Mouse (Mus musculus) liver, embryonic 18 days (tissue): Measurements from ENCODE around the gene Ifi205. TPM values are rescaled to one million over a fixed set of nuclear protein-coding genes. Genes with fewer than 3 reads are reported as not detected.

Experiments used
- polyA plus RNA-seq: library from polyadenylated mRNA; depleted of rRNA; stranded (reverse); fragments of >200 nt; gene quantifications from 2 replicates; pipeline ENCODE4 v1.2.3, GENCODE M21; 2012; rRNA removed

Gene Ifi205
- 1.5 and 2.3 TPM in 2 replicates for polyA plus RNA-seq

GRCm38 (mm10) chr1:174031698-174032097 is at the start of gene Ifi205:
TSS of gene Ifi205 (minus strand) at chr1:174031810.

GRCm38 (mm10) chr1:174066305-174066704 is 34.7 kb upstream of the Ifi205 start, which contains the start of gene Olfr430:
TSS of gene Olfr430 (plus strand) at chr1:174066605.

GRCm38 (mm10) chr1:174048893-174049292 is 17.3 kb upstream of the Ifi205 start, which contains the start of gene Olfr432:
TSS of gene Olfr432 (plus strand) at chr1:174049205.

GRCm38 (mm10) chr1:174040523-174041177 is 9.0 kb upstream of the Ifi205 start, which contains the start of gene Olfr433:
TSS of gene Olfr433 (plus strand) at chr1:174040705.

GRCm38 (mm10) chr1:173982694-173983305 is 48.8 kb downstream of the Ifi205 start, which contains the start of gene Ifi202b:
TSS of gene Ifi202b (minus strand) at chr1:173982744.

Other genes with a start within 250 kb of the Ifi205 start
- 6.9 and 7.9 TPM in 2 replicates for gene Ifi211, start 118.8 kb downstream of the Ifi205 start, polyA plus RNA-seq
- gene Mndal, start 89.3 kb downstream of the Ifi205 start, polyA plus RNA-seq = 11.5 and 13.0 TPM in 2 replicates
- gene Ifi203, start 89.1 kb downstream of the Ifi205 start, polyA plus RNA-seq = 6.8 and 8.2 TPM in 2 replicates
- gene Ifi202b, start 49.1 kb downstream of the Ifi205 start, polyA plus RNA-seq = not detected in 2 replicates
- 0.18 and 0.19 TPM in 2 replicates for gene Olfr433, start 8.9 kb upstream of the Ifi205 start, polyA plus RNA-seq
- gene Olfr432, start 17.4 kb upstream of the Ifi205 start, polyA plus RNA-seq = 0.01 TPM in 2 replicates
- gene Olfr430, start 34.8 kb upstream of the Ifi205 start, polyA plus RNA-seq = not detected in 2 replicates
- not detected in 2 replicates for gene Olfr429, start 52.5 kb upstream of the Ifi205 start, polyA plus RNA-seq
- gene Olfr427, start 65.1 kb upstream of the Ifi205 start, polyA plus RNA-seq = not detected in 2 replicates
- 0.02 TPM in 1 of 2 replicates, not detected in the other for gene Olfr231, start 89.4 kb upstream of the Ifi205 start, polyA plus RNA-seq
- gene Olfr424, start 99.7 kb upstream of the Ifi205 start, polyA plus RNA-seq = not detected in 2 replicates
- not detected in 2 replicates for gene Olfr420, start 123.8 kb upstream of the Ifi205 start, polyA plus RNA-seq
- gene Spta1, start 141.0 kb upstream of the Ifi205 start, polyA plus RNA-seq = 14.8 and 15.7 TPM in 2 replicates
- gene Olfr419, start 220.3 kb upstream of the Ifi205 start, polyA plus RNA-seq = not detected in 2 replicates